Mouse (Mus musculus) embryonic facial prominence, embryonic 13.5 days (tissue): ENCODE measurements at regions not wholly inside any gene's neighbourhood (a gene's known extent, or its start where the extent isn't known, plus 50 kb on each side); places are given as distances from the start of the nearest gene placed in this dataset.

Experiments used
- ATAC-seq: fragments of 200-750 bp; cut with Nextera tagmentation; 2 replicates; pipeline ENCODE4 v1.8.0; 2017; ENCODE audit warnings: low read depth; ENCODE audit not compliant: insufficient number of reproducible peaks, insufficient read depth, low FRiP score, low TSS enrichment
- H3K27ac ChIP-seq: fragments of 300-500 bp; sonication (generic); 2 replicates; pipeline ENCODE4 v1.5.1; 2015; ENCODE audit warnings: moderate library complexity, mild to moderate bottlenecking, inconsistent platforms
- H3K27me3 ChIP-seq: fragments of 300-500 bp; sonication (generic); 2 replicates; pipeline ENCODE4 v1.6.1; 2015; ENCODE audit warnings: mild to moderate bottlenecking, inconsistent platforms
- H3K36me3 ChIP-seq: fragments of 300-500 bp; sonication (generic); 2 replicates; pipeline ENCODE4 v1.6.1; 2015; ENCODE audit warnings: mild to moderate bottlenecking, inconsistent platforms
- H3K4me1 ChIP-seq: fragments of 300-500 bp; sonication (generic); 2 replicates; pipeline ENCODE4 v1.6.1; 2015; ENCODE audit warnings: inconsistent platforms
- H3K4me2 ChIP-seq: fragments of 300-500 bp; sonication (generic); 2 replicates; pipeline ENCODE4 v1.6.1; 2015; ENCODE audit warnings: moderate library complexity, mild to moderate bottlenecking, inconsistent platforms
- H3K4me3 ChIP-seq: fragments of 300-500 bp; sonication (generic); 2 replicates; pipeline ENCODE4 v1.5.1; 2015; ENCODE audit warnings: mild to moderate bottlenecking, inconsistent platforms
- H3K9ac ChIP-seq: fragments of 300-500 bp; sonication (generic); 2 replicates; pipeline ENCODE4 v1.6.1; 2015; ENCODE audit warnings: mild to moderate bottlenecking, inconsistent platforms
- H3K9me3 ChIP-seq: fragments of 300-500 bp; sonication (generic); 2 replicates; pipeline ENCODE4 v1.6.1; 2016; ENCODE audit warnings: inconsistent platforms
- WGBS: fragments of 180-500 bp; shearing (Covaris S2); methylation state at CpG from one replicate; pipeline ENCODE4 v1.1.7; 2015; ENCODE audit warnings: mixed read lengths; 5-methylcytosine and 5-hydroxymethylcytosine counted together

- H3K27me3 ChIP-seq = no peaks in the 10 kb centered on the region
- no peak for ATAC-seq
- no peaks in the 10 kb centered on the region for H3K9me3 ChIP-seq
- H3K4me2 ChIP-seq = no peak overlapping the region
- no peaks in the 10 kb centered on the region for H3K4me1 ChIP-seq
- no peaks in the 10 kb centered on the region for H3K36me3 ChIP-seq
- H3K9ac ChIP-seq = no peak overlapping the region
- WGBS = 49% methylated on average over 5 of the region's 5 CpGs
- no peak overlapping the region for H3K27ac ChIP-seq
- no peak overlapping the region for H3K4me3 ChIP-seq
Measured at GRCm38 (mm10) chr16:46776367-46776766, 278.0 kb upstream of the Nectin3 start.

GRCm38 (mm10) chr16:46769383-46769782 lies 271.1 kb upstream of the Nectin3 start:
- ATAC-seq = no peak
- no peak overlapping the region for H3K4me2 ChIP-seq
- H3K27ac ChIP-seq = no peak overlapping the region
- no peak overlapping the region for H3K4me3 ChIP-seq
- WGBS = 63% methylated on average over 4 of the region's 4 CpGs
- H3K9me3 ChIP-seq = no peaks in the 10 kb centered on the region
- no peaks in the 10 kb centered on the region for H3K27me3 ChIP-seq
- H3K36me3 ChIP-seq = no peaks in the 10 kb centered on the region
- no peaks in the 10 kb centered on the region for H3K4me1 ChIP-seq
- H3K9ac ChIP-seq = no peak overlapping the region

- WGBS = 56% methylated on average over 1 of the region's 1 CpGs
- Histone ChIP-seq H3K36me3 (no peaks in the 10 kb centered on the region), H3K9me3 (no peaks in the 10 kb centered on the region), H3K27me3 (no peaks in the 10 kb centered on the region), H3K27ac (no peak overlapping the region), H3K9ac (no peak overlapping the region), H3K4me1 (no peaks in the 10 kb centered on the region), H3K4me3 (no peak overlapping the region), H3K4me2 (no peak overlapping the region)
- no peak for ATAC-seq
Measured at GRCm38 (mm10) chr16:46768376-46768775, 270.1 kb upstream of the Nectin3 start.

GRCm38 (mm10) chr16:46735140-46735539 lies 236.8 kb upstream of the Nectin3 start:
- H3K27me3 ChIP-seq = no peaks in the 10 kb centered on the region
- H3K9me3 ChIP-seq = no peaks in the 10 kb centered on the region
- H3K4me1 ChIP-seq = no peaks in the 10 kb centered on the region
- H3K36me3 ChIP-seq = no peaks in the 10 kb centered on the region
- no peak overlapping the region for H3K4me3 ChIP-seq
- H3K27ac ChIP-seq = no peak overlapping the region
- 56% methylated on average over 4 of the region's 4 CpGs for WGBS
- no peak overlapping the region for H3K4me2 ChIP-seq
- no peak overlapping the region for H3K9ac ChIP-seq
- no peak for ATAC-seq

GRCm38 (mm10) chr16:46728424-46728823 lies 230.1 kb upstream of the Nectin3 start:
- ATAC-seq = no peak
- H3K4me3 ChIP-seq = no peak overlapping the region
- H3K36me3 ChIP-seq = no peaks in the 10 kb centered on the region
- no peaks in the 10 kb centered on the region for H3K9me3 ChIP-seq
- H3K27me3 ChIP-seq = no peaks in the 10 kb centered on the region
- H3K4me2 ChIP-seq = no peak overlapping the region
- 65% methylated on average over 3 of the region's 3 CpGs for WGBS
- H3K9ac ChIP-seq = no peak overlapping the region
- no peak overlapping the region for H3K27ac ChIP-seq
- no peaks in the 10 kb centered on the region for H3K4me1 ChIP-seq

GRCm38 (mm10) chr16:46723660-46724059 lies 225.3 kb upstream of the Nectin3 start:
- no peak for ATAC-seq
- H3K4me1 ChIP-seq = no peaks in the 10 kb centered on the region
- H3K9me3 ChIP-seq = no peaks in the 10 kb centered on the region
- H3K4me2 ChIP-seq = no peak overlapping the region
- H3K27ac ChIP-seq = no peak overlapping the region
- 88% methylated on average over 4 of the region's 4 CpGs for WGBS
- H3K27me3 ChIP-seq = no peaks in the 10 kb centered on the region
- no peak overlapping the region for H3K9ac ChIP-seq
- no peaks in the 10 kb centered on the region for H3K36me3 ChIP-seq
- no peak overlapping the region for H3K4me3 ChIP-seq

- Histone ChIP-seq H3K9me3 (no peaks in the 10 kb centered on the region), H3K27ac (no peak overlapping the region), H3K9ac (no peak overlapping the region), H3K27me3 (no peaks in the 10 kb centered on the region), H3K4me3 (no peak overlapping the region), H3K4me2 (no peak overlapping the region), H3K36me3 (no peaks in the 10 kb centered on the region), H3K4me1 (no peaks in the 10 kb centered on the region)
- no peak for ATAC-seq
- 78% methylated on average over 3 of the region's 3 CpGs for WGBS
Measured at GRCm38 (mm10) chr16:46679787-46680186, 181.5 kb upstream of the Nectin3 start.

GRCm38 (mm10) chr16:46669590-46669989 lies 171.3 kb upstream of the Nectin3 start:
- Histone ChIP-seq H3K9ac (no peak overlapping the region), H3K4me2 (no peak overlapping the region), H3K27me3 (no peaks in the 10 kb centered on the region), H3K4me1 (no peaks in the 10 kb centered on the region), H3K4me3 (no peak overlapping the region), H3K36me3 (no peaks in the 10 kb centered on the region), H3K27ac (no peak overlapping the region), H3K9me3 (no peaks in the 10 kb centered on the region)
- no peak for ATAC-seq
- 68% methylated on average over 3 of the region's 3 CpGs for WGBS

- ATAC-seq = no peak
- no peaks in the 10 kb centered on the region for H3K27me3 ChIP-seq
- no peak overlapping the region for H3K4me2 ChIP-seq
- H3K4me3 ChIP-seq = no peak overlapping the region
- no peak overlapping the region for H3K9ac ChIP-seq
- 78% methylated on average over 3 of the region's 3 CpGs for WGBS
- no peak overlapping the region for H3K27ac ChIP-seq
- H3K36me3 ChIP-seq = no peaks in the 10 kb centered on the region
- H3K4me1 ChIP-seq = no peaks in the 10 kb centered on the region
- H3K9me3 ChIP-seq = no peaks in the 10 kb centered on the region
Measured at GRCm38 (mm10) chr16:46665566-46665965, 167.2 kb upstream of the Nectin3 start.

- no peaks in the 10 kb centered on the region for H3K36me3 ChIP-seq
- H3K4me3 ChIP-seq = no peak overlapping the region
- no peak overlapping the region for H3K4me2 ChIP-seq
- WGBS = 78% methylated on average over 4 of the region's 4 CpGs
- H3K9me3 ChIP-seq = no peaks in the 10 kb centered on the region
- no peak overlapping the region for H3K9ac ChIP-seq
- H3K27me3 ChIP-seq = no peaks in the 10 kb centered on the region
- H3K27ac ChIP-seq = no peak overlapping the region
- no peak for ATAC-seq
- H3K4me1 ChIP-seq = no peaks in the 10 kb centered on the region
Measured at GRCm38 (mm10) chr16:46663008-46663407, 164.7 kb upstream of the Nectin3 start.

- H3K36me3 ChIP-seq = no peaks in the 10 kb centered on the region
- H3K4me3 ChIP-seq = no peak overlapping the region
- 90% methylated on average over 4 of the region's 4 CpGs for WGBS
- H3K9me3 ChIP-seq = no peaks in the 10 kb centered on the region
- H3K27ac ChIP-seq = no peak overlapping the region
- ATAC-seq = no peak
- no peak overlapping the region for H3K4me2 ChIP-seq
- no peaks in the 10 kb centered on the region for H3K27me3 ChIP-seq
- no peaks in the 10 kb centered on the region for H3K4me1 ChIP-seq
- H3K9ac ChIP-seq = no peak overlapping the region
Measured at GRCm38 (mm10) chr16:46655041-46655440, 156.7 kb upstream of the Nectin3 start.

GRCm38 (mm10) chr16:46625807-46626206 lies 127.5 kb upstream of the Nectin3 start:
- ATAC-seq = no peak
- Histone ChIP-seq H3K27ac (no peak overlapping the region), H3K4me3 (no peak overlapping the region), H3K4me1 (no peaks in the 10 kb centered on the region), H3K9ac (no peak overlapping the region), H3K4me2 (no peak overlapping the region), H3K9me3 (no peaks in the 10 kb centered on the region), H3K27me3 (no peaks in the 10 kb centered on the region), H3K36me3 (no peaks in the 10 kb centered on the region)
- WGBS = 16% methylated on average over 2 of the region's 2 CpGs

- no peak overlapping the region for H3K27ac ChIP-seq
- 78% methylated on average over 1 of the region's 1 CpGs for WGBS
- no peak for ATAC-seq
Measured at GRCm38 (mm10) chr16:46623246-46623645, 124.9 kb upstream of the Nectin3 start.

More at GRCm38 (mm10) chr16:46623246-46623645, 124.9 kb upstream of the Nectin3 start:
- no peaks in the 10 kb centered on the region for H3K9me3 ChIP-seq
- H3K4me3 ChIP-seq = no peak overlapping the region
- no peaks in the 10 kb centered on the region for H3K36me3 ChIP-seq
- H3K9ac ChIP-seq = no peak overlapping the region
- H3K4me2 ChIP-seq = no peak overlapping the region
- no peaks in the 10 kb centered on the region for H3K4me1 ChIP-seq
- H3K27me3 ChIP-seq = no peaks in the 10 kb centered on the region
